Mouse (Mus musculus): ENCODE results near the gene Kcnj10. TPM values are rescaled to one million over a fixed set of nuclear protein-coding genes. Genes with fewer than 3 reads are reported as not detected.

The Kcnj10 gene
- polyA plus RNA-seq (2012; rRNA removed; ENCODE audit: low replicate concordance) = 0.43 and 0.55 TPM in 2 replicates

GRCm38 (mm10) chr1:172340729-172341321, at the start of gene Kcnj10:
Gene Kcnj10, plus strand, starts transcription at chr1:172341210.

GRCm38 (mm10) chr1:172297611-172298537, 43.1 kb upstream of the Kcnj10 start, which contains the start of gene Atp1a2:
Gene Atp1a2, minus strand, starts transcription at chr1:172298064.

GRCm38 (mm10) chr1:172329131-172329530, 11.9 kb upstream of the Kcnj10 start, which contains the start of gene Kcnj9:
Gene Kcnj9, minus strand, starts transcription at chr1:172329318.

GRCm38 (mm10) chr1:172376198-172376667, 35.2 kb downstream of the Kcnj10 start, which contains the start of gene Pigm:
Gene Pigm, plus strand, starts transcription at chr1:172376546.

Other genes with a start within 250 kb of the Kcnj10 start
- gene Pex19, start 214.5 kb upstream of the Kcnj10 start, polyA plus RNA-seq (2012; rRNA removed; ENCODE audit: low replicate concordance) = 109 and 243 TPM in 2 replicates
- 57.6 and 76.0 TPM in 2 replicates for gene Dcaf8, start 193.1 kb upstream of the Kcnj10 start, polyA plus RNA-seq (2012; rRNA removed; ENCODE audit: low replicate concordance)
- 53.5 and 101 TPM in 2 replicates for gene Pea15a, start 134.4 kb upstream of the Kcnj10 start, polyA plus RNA-seq (2012; rRNA removed; ENCODE audit: low replicate concordance)
- 0.38 and 862 TPM in 2 replicates for gene Casq1, start 121.3 kb upstream of the Kcnj10 start, polyA plus RNA-seq (2012; rRNA removed; ENCODE audit: low replicate concordance)
- 0.30 and 0.49 TPM in 2 replicates for gene Atp1a4, start 82.8 kb upstream of the Kcnj10 start, polyA plus RNA-seq (2012; rRNA removed; ENCODE audit: low replicate concordance)
- 121 and 173 TPM in 2 replicates for gene Igsf8, start 79.6 kb upstream of the Kcnj10 start, polyA plus RNA-seq (2012; rRNA removed; ENCODE audit: low replicate concordance)
- gene Atp1a2, start 43.1 kb upstream of the Kcnj10 start, polyA plus RNA-seq (2012; rRNA removed; ENCODE audit: low replicate concordance) = 157 and 372 TPM in 2 replicates
- gene Kcnj9, start 11.9 kb upstream of the Kcnj10 start, polyA plus RNA-seq (2012; rRNA removed; ENCODE audit: low replicate concordance) = 0.10 and 0.18 TPM in 2 replicates
- gene Pigm, start 35.3 kb downstream of the Kcnj10 start, polyA plus RNA-seq (2012; rRNA removed; ENCODE audit: low replicate concordance) = 8.8 and 14.8 TPM in 2 replicates
- 10.3 and 24.8 TPM in 2 replicates for gene Slamf9, start 134.1 kb downstream of the Kcnj10 start, polyA plus RNA-seq (2012; rRNA removed; ENCODE audit: low replicate concordance)
- gene Igsf9, start 140.6 kb downstream of the Kcnj10 start, polyA plus RNA-seq (2012; rRNA removed; ENCODE audit: low replicate concordance) = 36.1 and 38.8 TPM in 2 replicates
- gene Tagln2, start 158.8 kb downstream of the Kcnj10 start, polyA plus RNA-seq (2012; rRNA removed; ENCODE audit: low replicate concordance) = 232 and 274 TPM in 2 replicates
- gene Cfap45, start 179.6 kb downstream of the Kcnj10 start, polyA plus RNA-seq (2012; rRNA removed; ENCODE audit: low replicate concordance) = 0.68 and 1.2 TPM in 2 replicates
- 0.20 and 0.24 TPM in 2 replicates for gene Vsig8, start 214.7 kb downstream of the Kcnj10 start, polyA plus RNA-seq (2012; rRNA removed; ENCODE audit: low replicate concordance)
- 9.1 and 10.8 TPM in 2 replicates for gene Slamf8, start 249.4 kb downstream of the Kcnj10 start, polyA plus RNA-seq (2012; rRNA removed; ENCODE audit: low replicate concordance)